Mouse (Mus musculus): ENCODE results near the gene D430041D05Rik. TPM values are rescaled to one million over a fixed set of nuclear protein-coding genes. Genes with fewer than 3 reads are reported as not detected.

The D430041D05Rik gene
- polyA plus RNA-seq, 1 experiment, result not detected

DNA sequence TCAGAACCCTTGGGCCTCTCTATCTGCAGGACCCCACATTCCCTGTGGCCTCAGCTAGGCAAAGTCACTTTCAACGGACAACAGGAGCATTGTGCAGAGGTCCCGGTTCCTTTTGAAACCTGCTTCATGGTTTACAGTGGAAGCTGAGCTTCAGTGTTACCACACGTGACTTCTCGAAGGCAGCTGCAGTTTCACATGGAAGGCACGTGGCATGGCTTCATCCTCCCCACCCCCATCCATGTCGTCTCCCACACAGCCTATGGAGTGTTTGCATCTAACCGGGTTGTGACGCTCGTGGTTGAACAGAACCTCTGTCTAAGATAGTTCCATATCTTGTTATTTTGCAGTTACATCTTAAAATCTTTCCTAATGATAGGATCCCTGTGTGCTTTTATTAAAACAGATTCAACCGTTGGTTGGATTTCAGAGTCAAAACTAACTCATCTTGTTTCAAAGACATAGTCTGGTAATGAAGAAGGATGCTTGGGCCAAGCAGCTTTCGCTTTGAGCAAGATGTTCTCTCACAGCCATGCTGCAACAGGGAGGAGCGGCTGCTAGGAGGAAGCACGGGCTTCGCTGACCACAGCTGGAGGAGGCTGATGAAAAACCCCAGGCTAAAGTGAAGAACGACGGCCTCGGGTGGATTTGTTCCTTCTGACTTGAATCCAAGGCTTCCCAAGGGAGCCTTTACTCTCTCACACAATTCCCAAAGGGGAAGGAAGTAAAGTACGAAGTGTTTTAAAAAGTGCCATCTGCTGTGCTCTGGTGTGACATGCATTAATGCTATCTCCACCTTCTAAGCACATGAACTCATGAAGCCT, 149.7 kb downstream of the D430041D05Rik start:
- Histone ChIP-seq H3K4me1 (ENCODE audit: control insufficient read depth, insufficient read depth, low read length) (no peaks in the 10 kb centered on the region), H3K27ac (ENCODE audit: insufficient read depth, low read length) (no peak overlapping the region), H3K4me3 (ENCODE audit: insufficient read depth, low read length) (no peak overlapping the region)
- TF ChIP-seq CTCF (IDR thresholded peaks at IDR 0.05; ENCODE audit: borderline replicate concordance, insufficient read depth, low read length) (no peak), POLR2A (IDR thresholded peaks at IDR 0.05; ENCODE audit: low read depth, low read length) (no peak)

DNA sequence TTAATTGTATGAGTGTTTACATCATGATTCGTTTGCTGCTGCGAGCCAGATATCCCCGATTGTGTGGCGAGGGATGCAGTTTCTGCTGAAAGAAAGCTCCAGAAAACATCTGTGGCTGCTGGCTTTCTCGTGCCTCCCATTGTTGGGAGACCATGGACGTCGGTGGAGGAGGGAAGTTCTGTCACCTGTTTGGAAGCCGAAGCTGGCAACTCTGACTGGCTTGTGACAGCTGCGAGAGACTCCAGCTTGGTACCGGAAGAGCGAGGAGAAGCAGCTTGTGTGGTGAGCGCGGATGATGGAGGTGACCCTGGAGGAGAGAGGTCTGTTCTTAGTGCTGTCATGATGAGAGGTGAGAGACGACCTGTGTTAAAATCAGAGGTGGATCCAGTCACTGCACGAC, 154.2 kb downstream of the D430041D05Rik start:
- no peak overlapping the region for H3K27ac ChIP-seq (ENCODE audit: insufficient read depth, low read length)
- H3K4me3 ChIP-seq (ENCODE audit: insufficient read depth, low read length), result no peak overlapping the region
- no peaks in the 10 kb centered on the region for H3K4me1 ChIP-seq (ENCODE audit: control insufficient read depth, insufficient read depth, low read length)
- TF ChIP-seq CTCF (IDR thresholded peaks at IDR 0.05; ENCODE audit: borderline replicate concordance, insufficient read depth, low read length), result no peak
- no peak for TF ChIP-seq POLR2A (IDR thresholded peaks at IDR 0.05; ENCODE audit: low read depth, low read length)

DNA sequence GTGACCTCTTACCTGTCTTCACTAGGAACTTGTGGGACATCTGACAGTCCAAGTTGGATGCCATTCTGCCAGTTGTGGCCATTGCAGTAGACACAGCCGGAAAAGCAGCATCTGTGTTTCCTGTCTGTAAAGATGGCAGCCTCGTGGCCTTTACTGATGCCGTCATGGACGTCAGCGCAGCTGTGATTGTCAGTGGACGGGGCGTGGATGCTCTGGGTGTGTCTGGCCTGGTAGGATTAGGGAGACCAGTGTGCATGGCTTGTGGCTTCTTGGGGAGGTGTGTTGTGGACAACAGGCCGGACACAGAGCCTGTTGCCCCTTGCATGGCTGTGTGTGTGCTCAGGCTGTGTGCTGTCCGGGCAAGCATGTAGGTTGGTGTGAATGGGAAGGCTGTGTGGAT, 155.9 kb downstream of the D430041D05Rik start:
- Histone ChIP-seq H3K4me3 (ENCODE audit: insufficient read depth, low read length) (no peak overlapping the region), H3K27ac (ENCODE audit: insufficient read depth, low read length) (no peak overlapping the region), H3K4me1 (ENCODE audit: control insufficient read depth, insufficient read depth, low read length) (no peaks in the 10 kb centered on the region)
- TF ChIP-seq POLR2A (IDR thresholded peaks at IDR 0.05; ENCODE audit: low read depth, low read length) (no peak), CTCF (IDR thresholded peaks at IDR 0.05; ENCODE audit: borderline replicate concordance, insufficient read depth, low read length) (no peak)

DNA sequence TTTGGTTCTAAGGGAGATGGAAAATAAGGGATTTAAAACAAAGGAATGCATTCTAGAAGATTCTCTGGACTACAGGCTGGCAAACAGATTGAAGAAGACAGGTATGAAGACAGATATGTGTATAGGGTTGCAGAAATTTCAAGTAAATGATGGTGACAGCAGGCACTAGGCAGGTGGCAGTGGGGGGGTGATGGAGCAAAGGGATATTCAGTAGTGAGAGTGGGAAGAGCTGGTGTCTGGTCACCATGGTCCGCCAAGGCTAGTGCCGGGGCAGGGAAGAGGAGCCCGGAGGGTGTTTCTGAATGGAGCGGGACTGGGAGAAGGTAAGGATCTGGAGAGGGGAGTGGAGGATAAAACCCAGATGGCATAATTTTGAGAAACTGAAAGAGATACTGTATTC, 157.5 kb downstream of the D430041D05Rik start:
- no peaks in the 10 kb centered on the region for H3K4me1 ChIP-seq (ENCODE audit: control insufficient read depth, insufficient read depth, low read length)
- no peak for TF ChIP-seq POLR2A (IDR thresholded peaks at IDR 0.05; ENCODE audit: low read depth, low read length)
- no peak for TF ChIP-seq CTCF (IDR thresholded peaks at IDR 0.05; ENCODE audit: borderline replicate concordance, insufficient read depth, low read length)
- H3K27ac ChIP-seq (ENCODE audit: insufficient read depth, low read length), result no peak overlapping the region
- no peak overlapping the region for H3K4me3 ChIP-seq (ENCODE audit: insufficient read depth, low read length)

DNA sequence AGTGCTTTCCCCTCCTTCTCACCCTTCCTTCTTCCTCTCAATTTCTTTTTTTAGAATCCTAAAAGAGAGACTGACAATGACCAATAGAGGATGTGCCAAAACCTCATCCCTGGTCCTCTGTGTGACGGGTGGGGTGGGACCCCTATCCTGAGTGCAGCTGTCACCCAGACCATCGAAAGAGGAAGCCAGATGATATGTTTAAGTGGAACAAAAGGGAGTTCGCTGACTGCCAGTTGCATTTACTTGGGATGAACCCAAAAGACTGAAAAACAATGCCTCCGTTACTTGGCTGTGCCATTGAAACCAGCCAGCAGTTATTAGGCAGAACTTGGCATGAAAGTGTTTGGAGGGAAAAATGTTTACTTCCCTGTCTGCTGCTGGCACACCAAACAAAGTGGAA, 159.2 kb downstream of the D430041D05Rik start:
- H3K27ac ChIP-seq (ENCODE audit: insufficient read depth, low read length), result no peak overlapping the region
- H3K4me1 ChIP-seq (ENCODE audit: control insufficient read depth, insufficient read depth, low read length), result no peaks in the 10 kb centered on the region
- no peak overlapping the region for H3K4me3 ChIP-seq (ENCODE audit: insufficient read depth, low read length)
- TF ChIP-seq POLR2A (IDR thresholded peaks at IDR 0.05; ENCODE audit: low read depth, low read length) (no peak), CTCF (IDR thresholded peaks at IDR 0.05; ENCODE audit: borderline replicate concordance, insufficient read depth, low read length) (no peak)

DNA sequence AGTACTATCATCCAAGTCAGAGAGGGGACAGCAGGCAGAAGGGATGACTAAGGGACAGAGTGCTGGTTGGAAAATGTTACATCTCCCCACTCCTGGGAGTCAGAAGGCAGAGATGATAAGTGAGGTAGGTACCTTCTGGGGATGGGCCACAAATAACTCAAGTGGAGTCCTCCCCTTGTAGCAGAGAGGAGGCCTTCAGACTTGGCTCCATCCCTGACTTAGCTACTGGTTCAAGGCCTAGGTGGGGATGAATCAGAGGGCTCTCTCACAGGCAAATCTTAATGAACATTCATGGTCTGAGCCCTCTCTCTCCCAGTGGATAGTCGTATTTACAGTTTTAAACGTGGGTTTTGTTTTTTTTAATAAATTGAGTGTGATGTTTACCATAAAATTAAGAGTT, 161.0 kb downstream of the D430041D05Rik start:
- Histone ChIP-seq H3K27ac (ENCODE audit: insufficient read depth, low read length) (no peak overlapping the region), H3K4me3 (ENCODE audit: insufficient read depth, low read length) (no peak overlapping the region), H3K4me1 (ENCODE audit: control insufficient read depth, insufficient read depth, low read length) (no peaks in the 10 kb centered on the region)
- TF ChIP-seq POLR2A (IDR thresholded peaks at IDR 0.05; ENCODE audit: low read depth, low read length) (no peak), CTCF (IDR thresholded peaks at IDR 0.05; ENCODE audit: borderline replicate concordance, insufficient read depth, low read length) (no peak)

DNA sequence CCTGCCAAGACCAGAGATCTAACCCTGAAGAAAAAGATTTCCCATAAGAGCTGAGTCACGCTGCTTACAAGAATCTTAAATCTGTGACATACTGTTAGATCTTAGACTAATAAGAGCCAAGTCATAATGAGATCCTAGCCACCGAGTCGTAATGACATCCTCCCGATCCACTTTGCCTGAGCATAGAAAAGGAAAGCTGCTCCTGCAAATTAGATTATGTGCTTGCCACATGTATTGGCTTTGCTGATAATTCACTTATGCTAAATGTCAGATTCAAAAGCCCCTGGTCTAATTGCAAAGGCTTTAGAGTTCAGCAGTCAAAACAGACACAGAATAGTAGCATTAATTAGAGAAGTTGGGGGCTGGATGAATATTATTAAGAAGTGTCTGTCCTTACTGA, 164.0 kb downstream of the D430041D05Rik start:
- Histone ChIP-seq H3K4me1 (ENCODE audit: control insufficient read depth, insufficient read depth, low read length) (no peaks in the 10 kb centered on the region), H3K4me3 (ENCODE audit: insufficient read depth, low read length) (no peak overlapping the region), H3K27ac (ENCODE audit: insufficient read depth, low read length) (no peak overlapping the region)
- TF ChIP-seq POLR2A (IDR thresholded peaks at IDR 0.05; ENCODE audit: low read depth, low read length) (no peak), CTCF (IDR thresholded peaks at IDR 0.05; ENCODE audit: borderline replicate concordance, insufficient read depth, low read length) (no peak)

DNA sequence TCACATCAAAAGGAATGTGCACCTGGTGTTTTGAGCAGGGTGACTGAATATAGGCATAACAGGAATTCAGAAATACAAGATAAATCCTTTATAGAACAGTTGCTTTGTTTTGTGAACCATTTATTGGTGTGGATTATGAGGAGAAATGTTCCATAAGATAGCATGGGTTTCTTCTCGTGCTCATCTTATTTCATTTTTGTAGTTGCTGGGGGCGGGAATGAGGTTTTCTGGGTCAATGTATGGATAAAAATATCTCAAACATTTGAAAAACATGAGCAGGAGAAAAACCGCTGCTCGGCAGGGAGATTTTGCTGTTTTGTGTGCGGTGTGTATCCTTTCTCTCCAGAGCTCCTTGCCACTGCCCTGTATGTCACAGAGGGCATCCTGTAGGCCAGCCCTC, 168.8 kb downstream of the D430041D05Rik start:
- Histone ChIP-seq H3K4me3 (ENCODE audit: insufficient read depth, low read length) (no peak overlapping the region), H3K27ac (ENCODE audit: insufficient read depth, low read length) (no peak overlapping the region), H3K4me1 (ENCODE audit: control insufficient read depth, insufficient read depth, low read length) (no peaks in the 10 kb centered on the region)
- TF ChIP-seq CTCF (IDR thresholded peaks at IDR 0.05; ENCODE audit: borderline replicate concordance, insufficient read depth, low read length) (no peak), POLR2A (IDR thresholded peaks at IDR 0.05; ENCODE audit: low read depth, low read length) (no peak)

DNA sequence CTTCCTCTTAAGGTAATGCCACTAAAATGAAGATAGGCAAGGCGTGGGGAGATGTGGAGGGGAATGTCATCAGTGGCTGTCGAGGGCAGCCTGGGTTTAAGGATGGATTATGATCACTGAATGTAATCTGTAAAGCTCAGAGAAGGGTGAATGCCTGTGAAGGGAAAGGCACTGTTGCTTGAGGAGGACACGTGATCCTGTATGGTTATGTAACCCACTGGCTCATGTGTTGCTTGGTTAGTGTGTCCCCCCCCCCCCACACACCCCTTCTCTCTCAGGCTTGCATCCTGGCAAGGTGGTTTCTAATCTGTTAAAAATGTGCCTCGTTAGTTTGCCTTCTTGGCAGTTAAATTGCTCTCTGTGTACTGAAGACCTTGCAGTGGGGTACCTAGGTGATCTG, 173.7 kb downstream of the D430041D05Rik start:
- H3K4me1 ChIP-seq (ENCODE audit: control insufficient read depth, insufficient read depth, low read length), result no peaks in the 10 kb centered on the region
- TF ChIP-seq CTCF (IDR thresholded peaks at IDR 0.05; ENCODE audit: borderline replicate concordance, insufficient read depth, low read length) (no peak), POLR2A (IDR thresholded peaks at IDR 0.05; ENCODE audit: low read depth, low read length) (no peak)
- H3K4me3 ChIP-seq (ENCODE audit: insufficient read depth, low read length), result no peak overlapping the region
- H3K27ac ChIP-seq (ENCODE audit: insufficient read depth, low read length), result no peak overlapping the region

DNA sequence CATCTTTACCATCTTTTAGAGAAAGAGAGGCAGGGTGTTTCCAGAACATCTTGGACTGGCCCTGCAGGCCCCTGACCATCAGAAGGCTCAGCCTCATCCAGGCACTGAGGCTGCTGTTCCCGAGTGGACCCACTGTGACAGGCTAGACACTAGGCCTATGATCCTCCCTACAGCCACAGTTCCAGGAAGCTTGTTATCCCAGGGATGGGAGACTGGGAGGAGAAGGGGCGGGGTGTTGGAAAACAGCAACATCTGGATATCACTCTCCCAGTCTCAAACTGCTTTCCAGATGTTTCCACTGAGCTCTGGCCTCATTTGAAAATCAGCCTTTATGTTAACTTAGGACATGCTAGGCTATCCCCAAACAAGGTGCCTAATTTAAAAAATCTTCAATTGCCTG, 180.4 kb downstream of the D430041D05Rik start:
- no peak overlapping the region for H3K27ac ChIP-seq (ENCODE audit: insufficient read depth, low read length)

More for the DNA sequence above, 180.4 kb downstream of the D430041D05Rik start:
- TF ChIP-seq CTCF (IDR thresholded peaks at IDR 0.05; ENCODE audit: borderline replicate concordance, insufficient read depth, low read length), result no peak
- no peak for TF ChIP-seq POLR2A (IDR thresholded peaks at IDR 0.05; ENCODE audit: low read depth, low read length)
- H3K4me3 ChIP-seq (ENCODE audit: insufficient read depth, low read length), result no peak overlapping the region
- no peaks in the 10 kb centered on the region for H3K4me1 ChIP-seq (ENCODE audit: control insufficient read depth, insufficient read depth, low read length)
